Mouse (Mus musculus): ENCODE results near the gene Spdya. TPM values are rescaled to one million over a fixed set of nuclear protein-coding genes. Genes with fewer than 3 reads are reported as not detected.
"Not testable (repeated sequence)": the region's sequence is repeated elsewhere in the genome, so short reads cannot be mapped to it uniquely, and the experiment has no call there.

Spdya gene
- polyA plus RNA-seq, 1 experiment from 2014 or later: 1.9 TPM

- peak; percentile 30 for DNase-seq
- H3K9ac ChIP-seq (replicated peaks; ENCODE audit: low read length): peak overlapping the region; percentile 80
- ATAC-seq (ENCODE audit: low FRiP score, low TSS enrichment): peak; percentile 88; the same call in 1 of the 2 replicates
- peaks cover 14% of the 10 kb centered on the region for H3K4me1 ChIP-seq (ENCODE audit: control insufficient read depth, insufficient read depth, low read length)
- peak overlapping the region; percentile 97 for H3K4me3 ChIP-seq (replicated peaks; ENCODE audit: low read depth, low read length)
- peak overlapping the region; percentile 89 for H3K4me2 ChIP-seq (ENCODE audit: low read length)
- H3K36me3 ChIP-seq (ENCODE audit: control insufficient read depth, insufficient read depth, low read length): peaks cover 7% of the 10 kb centered on the region; the same call in 1 of the 2 replicates
- WGBS: 0% methylated on average over 64 of the region's 73 CpGs
- H3K9me3 ChIP-seq (ENCODE audit: control insufficient read depth, low read length): no peaks in the 10 kb centered on the region
- peak overlapping the region; percentile 74 for H3K27ac ChIP-seq (replicated peaks; ENCODE audit: low read depth, low read length)
- H3K27me3 ChIP-seq (ENCODE audit: control insufficient read depth, insufficient read depth, low read length): no peaks in the 10 kb centered on the region
Observed at GRCm38 (mm10) chr17:71616319-71617032, 64.6 kb downstream of the Spdya start.

- DNase-seq: peak; percentile 4
- WGBS: under 1% methylated on average over 10 of the region's 10 CpGs
Observed at GRCm38 (mm10) chr17:71617033-71617362, 65.1 kb downstream of the Spdya start.

GRCm38 (mm10) chr17:71617974-71618373 is 66.1 kb downstream of the Spdya start:
- WGBS: 84% methylated on average over 4 of the region's 4 CpGs
- ATAC-seq (ENCODE audit: low FRiP score, low TSS enrichment) (no peak), DNase-seq (no peak)
- peaks cover 14% of the 10 kb centered on the region for H3K4me1 ChIP-seq (ENCODE audit: control insufficient read depth, insufficient read depth, low read length)
- peaks cover 7% of the 10 kb centered on the region; the same call in 1 of the 2 replicates for H3K36me3 ChIP-seq (ENCODE audit: control insufficient read depth, insufficient read depth, low read length)
- no peaks in the 10 kb centered on the region for H3K9me3 ChIP-seq (ENCODE audit: control insufficient read depth, low read length)
- H3K4me2 ChIP-seq (ENCODE audit: low read length): peak overlapping the region; percentile 89
- no peaks in the 10 kb centered on the region for H3K27me3 ChIP-seq (ENCODE audit: control insufficient read depth, insufficient read depth, low read length)
- no peak overlapping the region for H3K4me3 ChIP-seq (replicated peaks; ENCODE audit: low read depth, low read length)
- H3K9ac ChIP-seq (replicated peaks; ENCODE audit: low read length): no peak overlapping the region
- no peak overlapping the region for H3K27ac ChIP-seq (replicated peaks; ENCODE audit: low read depth, low read length)

More at GRCm38 (mm10) chr17:71617033-71617362, 65.1 kb downstream of the Spdya start:
- Histone ChIP-seq H3K27ac (replicated peaks; ENCODE audit: low read depth, low read length) (no peak overlapping the region), H3K4me1 (ENCODE audit: control insufficient read depth, insufficient read depth, low read length) (peaks cover 14% of the 10 kb centered on the region), H3K4me2 (ENCODE audit: low read length) (peak overlapping the region; percentile 89), H3K27me3 (ENCODE audit: control insufficient read depth, insufficient read depth, low read length) (no peaks in the 10 kb centered on the region), H3K4me3 (replicated peaks; ENCODE audit: low read depth, low read length) (peak overlapping the region; percentile 97), H3K9ac (replicated peaks; ENCODE audit: low read length) (peak overlapping the region; percentile 80), H3K36me3 (ENCODE audit: control insufficient read depth, insufficient read depth, low read length) (peaks cover 7% of the 10 kb centered on the region; the same call in 1 of the 2 replicates), H3K9me3 (ENCODE audit: control insufficient read depth, low read length) (no peaks in the 10 kb centered on the region)
- ATAC-seq (ENCODE audit: low FRiP score, low TSS enrichment): no peak

GRCm38 (mm10) chr17:71631806-71632205 is 79.9 kb downstream of the Spdya start:
- no peaks in the 10 kb centered on the region for H3K27me3 ChIP-seq (ENCODE audit: control insufficient read depth, insufficient read depth, low read length)
- ATAC-seq (ENCODE audit: low FRiP score, low TSS enrichment) (no peak), DNase-seq (no peak)
- no peak overlapping the region for H3K4me3 ChIP-seq (replicated peaks; ENCODE audit: low read depth, low read length)
- no peak overlapping the region for H3K4me2 ChIP-seq (ENCODE audit: low read length)
- peaks cover 73% of the 10 kb centered on the region for H3K36me3 ChIP-seq (ENCODE audit: control insufficient read depth, insufficient read depth, low read length)
- H3K27ac ChIP-seq (replicated peaks; ENCODE audit: low read depth, low read length): no peak overlapping the region
- 91% methylated on average over 10 of the region's 10 CpGs for WGBS
- H3K4me1 ChIP-seq (ENCODE audit: control insufficient read depth, insufficient read depth, low read length): no peaks in the 10 kb centered on the region
- no peaks in the 10 kb centered on the region for H3K9me3 ChIP-seq (ENCODE audit: control insufficient read depth, low read length)
- no peak overlapping the region for H3K9ac ChIP-seq (replicated peaks; ENCODE audit: low read length)

GRCm38 (mm10) chr17:71633350-71633749 is 81.5 kb downstream of the Spdya start:
- DNase-seq (no peak), ATAC-seq (ENCODE audit: low FRiP score, low TSS enrichment) (no peak)
- no peak overlapping the region for H3K4me2 ChIP-seq (ENCODE audit: low read length)
- no peaks in the 10 kb centered on the region for H3K27me3 ChIP-seq (ENCODE audit: control insufficient read depth, insufficient read depth, low read length)
- H3K9ac ChIP-seq (replicated peaks; ENCODE audit: low read length): no peak overlapping the region
- no peaks in the 10 kb centered on the region for H3K9me3 ChIP-seq (ENCODE audit: control insufficient read depth, low read length)
- 85% methylated on average over 8 of the region's 8 CpGs for WGBS
- no peak overlapping the region for H3K4me3 ChIP-seq (replicated peaks; ENCODE audit: low read depth, low read length)
- no peaks in the 10 kb centered on the region for H3K4me1 ChIP-seq (ENCODE audit: control insufficient read depth, insufficient read depth, low read length)
- peaks cover 71% of the 10 kb centered on the region for H3K36me3 ChIP-seq (ENCODE audit: control insufficient read depth, insufficient read depth, low read length)
- no peak overlapping the region for H3K27ac ChIP-seq (replicated peaks; ENCODE audit: low read depth, low read length)

- peaks cover 82% of the 10 kb centered on the region for H3K36me3 ChIP-seq (ENCODE audit: control insufficient read depth, insufficient read depth, low read length)
- H3K4me2 ChIP-seq (ENCODE audit: low read length): no peak overlapping the region
- H3K4me1 ChIP-seq (ENCODE audit: control insufficient read depth, insufficient read depth, low read length): no peaks in the 10 kb centered on the region
- no peak for DNase-seq
- no peak for ATAC-seq (ENCODE audit: low FRiP score, low TSS enrichment)
- H3K4me3 ChIP-seq (replicated peaks; ENCODE audit: low read depth, low read length): no peak overlapping the region
- H3K9me3 ChIP-seq (ENCODE audit: control insufficient read depth, low read length): no peaks in the 10 kb centered on the region
- WGBS: 94% methylated on average over 8 of the region's 8 CpGs
- H3K9ac ChIP-seq (replicated peaks; ENCODE audit: low read length): no peak overlapping the region
- no peak overlapping the region for H3K27ac ChIP-seq (replicated peaks; ENCODE audit: low read depth, low read length)
- H3K27me3 ChIP-seq (ENCODE audit: control insufficient read depth, insufficient read depth, low read length): no peaks in the 10 kb centered on the region
Observed at GRCm38 (mm10) chr17:71636786-71637185, 84.9 kb downstream of the Spdya start.

- Histone ChIP-seq H3K36me3 (ENCODE audit: control insufficient read depth, insufficient read depth, low read length) (peaks cover 86% of the 10 kb centered on the region), H3K4me1 (ENCODE audit: control insufficient read depth, insufficient read depth, low read length) (no peaks in the 10 kb centered on the region), H3K27me3 (ENCODE audit: control insufficient read depth, insufficient read depth, low read length) (no peaks in the 10 kb centered on the region), H3K9me3 (ENCODE audit: control insufficient read depth, low read length) (no peaks in the 10 kb centered on the region), H3K27ac (replicated peaks; ENCODE audit: low read depth, low read length) (no peak overlapping the region), H3K4me2 (ENCODE audit: low read length) (no peak overlapping the region), H3K9ac (replicated peaks; ENCODE audit: low read length) (no peak overlapping the region), H3K4me3 (replicated peaks; ENCODE audit: low read depth, low read length) (no peak overlapping the region)
- 92% methylated on average over 4 of the region's 4 CpGs for WGBS
- ATAC-seq (ENCODE audit: low FRiP score, low TSS enrichment) (no peak), DNase-seq (no peak)
Observed at GRCm38 (mm10) chr17:71637750-71638265, 85.9 kb downstream of the Spdya start.

GRCm38 (mm10) chr17:71639056-71639455 is 87.2 kb downstream of the Spdya start:
- ATAC-seq (ENCODE audit: low FRiP score, low TSS enrichment): not testable (repeated sequence)

More at GRCm38 (mm10) chr17:71639056-71639455, 87.2 kb downstream of the Spdya start:
- H3K27ac ChIP-seq (replicated peaks; ENCODE audit: low read depth, low read length); DNase-seq; H3K4me3 ChIP-seq (replicated peaks; ENCODE audit: low read depth, low read length); H3K4me2 ChIP-seq (ENCODE audit: low read length); H3K27me3 ChIP-seq (ENCODE audit: control insufficient read depth, insufficient read depth, low read length); H3K9ac ChIP-seq (replicated peaks; ENCODE audit: low read length); H3K9me3 ChIP-seq (ENCODE audit: control insufficient read depth, low read length); H3K4me1 ChIP-seq (ENCODE audit: control insufficient read depth, insufficient read depth, low read length): not testable (repeated sequence)
- 91% methylated on average over 5 of the region's 5 CpGs for WGBS
- H3K36me3 ChIP-seq (ENCODE audit: control insufficient read depth, insufficient read depth, low read length): peaks cover 82% of the 10 kb centered on the region

Data from midbrain, embryonic 14.5 days (tissue).